Mouse (Mus musculus) MEL (cell line): ENCODE measurements at regions not wholly inside any gene's neighbourhood (a gene's known extent, or its start where the extent isn't known, plus 50 kb on each side); places are given as distances from the start of the nearest gene placed in this dataset.

Experiments used
- DNase-seq: peaks from one replicate; pipeline ENCODE4 v3.0.0; 2011; ENCODE audit warnings: low read depth, low spot score
- H3K27ac ChIP-seq: 2 replicates; pipeline ENCODE4 v1.5.1; 2012; ENCODE audit warnings: low read depth, mild to moderate bottlenecking, control low read depth, low read length, moderate library complexity; ENCODE audit not compliant: control insufficient read depth
- H3K27me3 ChIP-seq, 2 experiments: fragments of 150-350 bp in 1 of 2; sonication (generic) in 1 of 2; 2 replicates each; pipeline ENCODE4 v1.6.1; 2012; ENCODE audit warnings: low read length in 2 of 2, mild to moderate bottlenecking in 2 of 2, improper control_type of control experiment in 1 of 2, moderate library complexity in 1 of 2; ENCODE audit not compliant: insufficient read depth in 2 of 2, control insufficient read depth in 1 of 2
- H3K36me3 ChIP-seq, 2 experiments: 2 replicates each; pipeline ENCODE4 v1.6.1; 2012 to 2014; ENCODE audit warnings: low read length in 2 of 2, improper control_type of control experiment in 1 of 2, inconsistent platforms in 1 of 2, mild to moderate bottlenecking in 1 of 2; ENCODE audit not compliant: insufficient read depth in 2 of 2, control insufficient read depth in 1 of 2
- H3K4me1 ChIP-seq, 2 experiments: fragments of 150-350 bp in 1 of 2; sonication (generic) in 1 of 2; 2 replicates each; pipeline ENCODE4 v1.6.1; 2012; ENCODE audit warnings: low read length in 2 of 2, improper control_type of control experiment in 1 of 2, mild to moderate bottlenecking in 1 of 2; ENCODE audit not compliant: insufficient read depth in 2 of 2, control insufficient read depth in 1 of 2
- H3K4me3 ChIP-seq, 2 experiments: fragments of 150-350 bp in 1 of 2; sonication (generic) in 1 of 2; 2 replicates each; pipeline ENCODE4 v1.5.1; 2012; ENCODE audit warnings: low read depth in 2 of 2, low read length in 2 of 2, mild to moderate bottlenecking in 2 of 2, moderate library complexity in 2 of 2, control low read depth in 1 of 2, improper control_type of control experiment in 1 of 2; ENCODE audit not compliant: control insufficient read depth in 1 of 2, insufficient read depth in 1 of 2
- H3K79me2 ChIP-seq: 2 replicates; pipeline ENCODE4 v1.6.1; 2012; ENCODE audit warnings: mild to moderate bottlenecking, low read length, moderate library complexity; ENCODE audit not compliant: control insufficient read depth, poor library complexity, insufficient read depth
- H3K9ac ChIP-seq: 2 replicates; pipeline ENCODE4 v1.6.1; 2012; ENCODE audit warnings: low read depth, mild to moderate bottlenecking, control low read depth, low read length, moderate library complexity; ENCODE audit not compliant: control insufficient read depth, poor library complexity, severe bottlenecking
- H3K9me3 ChIP-seq: fragments of 150-350 bp; sonication (generic); replicated peaks from 2 replicates; pipeline ENCODE4 v1.6.1; 2012; ENCODE audit warnings: mild to moderate bottlenecking, low read length, improper control_type of control experiment, moderate library complexity; ENCODE audit not compliant: insufficient read depth
- EP300 ChIP-seq, 2 experiments: IDR thresholded peaks; 2 replicates each; pipeline ENCODE4 v1.6.1; 2011; ENCODE audit warnings: improper control_type of control experiment in 2 of 2, low read length in 2 of 2, low read depth in 1 of 2, mild to moderate bottlenecking in 1 of 2
- ETS1 ChIP-seq: IDR thresholded peaks from 2 replicates; pipeline ENCODE4 v1.6.1; 2012; ENCODE audit warnings: low read depth, mild to moderate bottlenecking, inconsistent platforms, low read length, improper control_type of control experiment, moderate library complexity
- GATA1 ChIP-seq: IDR thresholded peaks from 2 replicates; pipeline ENCODE4 v1.6.1; 2011; ENCODE audit warnings: low read depth, low read length, improper control_type of control experiment
- MXI1 ChIP-seq: IDR thresholded peaks from 2 replicates; pipeline ENCODE4 v1.6.1; 2011; ENCODE audit warnings: mild to moderate bottlenecking, low read depth, low read length, improper control_type of control experiment
- MYB ChIP-seq: IDR thresholded peaks from 2 replicates; pipeline ENCODE4 v1.6.1; 2011; ENCODE audit warnings: mild to moderate bottlenecking, low read depth, low read length, improper control_type of control experiment
- RCOR1 ChIP-seq: IDR thresholded peaks from 2 replicates; pipeline ENCODE4 v1.6.1; 2012; ENCODE audit warnings: low read depth, mild to moderate bottlenecking, inconsistent platforms, low read length, improper control_type of control experiment
- TCF12 ChIP-seq: IDR thresholded peaks from 2 replicates; pipeline ENCODE4 v1.6.1; 2014; ENCODE audit warnings: low read depth, mild to moderate bottlenecking, inconsistent platforms, low read length, improper control_type of control experiment, moderate library complexity
- USF1 ChIP-seq: IDR thresholded peaks from 2 replicates; pipeline ENCODE4 v1.6.1; 2014; ENCODE audit warnings: low read depth, mild to moderate bottlenecking, inconsistent platforms, low read length, improper control_type of control experiment, moderate library complexity

- Histone ChIP-seq H3K36me3 (peaks cover 0 to 38% of the 10 kb centered on the region in 2 experiments; a peak in 2 of 4 replicates), H3K9ac (no peak overlapping the region), H3K4me3 (no peak overlapping the region), H3K9me3 (no peaks in the 10 kb centered on the region), H3K27ac (peak overlapping the region; percentile 87), H3K4me1 (peaks cover 21% of the 10 kb centered on the region in 2 experiments), H3K79me2 (no peaks in the 10 kb centered on the region), H3K27me3 (no peaks in the 10 kb centered on the region)
- TF ChIP-seq GATA1 (peak; percentile 75), MYB (0 out of 2 replicates have a peak, but pooled peaks have one; percentile 14), USF1 (no peak), RCOR1 (peak; percentile 38; the same call in 1 of the 2 replicates), MXI1 (no peak), ETS1 (peak; percentile 41; the same call in 1 of the 2 replicates), EP300 (IDR thresholded peaks at IDR 0.05; ENCODE audit: low read depth in 1 of 2, low read length in 2 of 2) (peak; percentile 81 to 83), TCF12 (peak; percentile 64; the same call in 1 of the 2 replicates)
- peak; percentile 61 for DNase-seq
These were observed 53.4 kb upstream of the Col1a2 start for GRCm38 (mm10) chr6:4451227-4451626.
